Mouse (Mus musculus) NIH3T3 (cell line): ENCODE measurements around the gene Hoxd4.

Experiments used
- DNase-seq: peaks from one replicate; pipeline ENCODE4 v3.0.0-alpha.2; 2012; ENCODE audit warnings: low read depth

The Hoxd4 gene

GRCm38 (mm10) chr2:74705467-74706089, 6.2 kb upstream of the Hoxd4 start:
- DNase-seq = peak; percentile 89

GRCm38 (mm10) chr2:74706393-74706960, 5.3 kb upstream of the Hoxd4 start:
- no peak for DNase-seq

- DNase-seq = no peak
Measured at GRCm38 (mm10) chr2:74707599-74707998, 4.1 kb upstream of the Hoxd4 start.

GRCm38 (mm10) chr2:74708676-74709075, 3.1 kb upstream of the Hoxd4 start:
- DNase-seq = peak; percentile 33

GRCm38 (mm10) chr2:74709465-74710419, 2.0 kb upstream of the Hoxd4 start:
- DNase-seq = no peak

- DNase-seq = peak; percentile 79
Measured at GRCm38 (mm10) chr2:74710929-74711543, 693 bp upstream of the Hoxd4 start.

- peak; percentile 28 for DNase-seq
Measured at GRCm38 (mm10) chr2:74713239-74714150, 1.8 kb downstream of the Hoxd4 start.

- DNase-seq = peak; percentile 40
Measured at GRCm38 (mm10) chr2:74714156-74714789, 2.5 kb downstream of the Hoxd4 start.

GRCm38 (mm10) chr2:74714881-74715280, 3.2 kb downstream of the Hoxd4 start:
- DNase-seq = peak; percentile 82

- peak; percentile 98 for DNase-seq
Measured at GRCm38 (mm10) chr2:74715504-74716241, 3.9 kb downstream of the Hoxd4 start.

GRCm38 (mm10) chr2:74720384-74720783, 8.7 kb downstream of the Hoxd4 start:
- DNase-seq = no peak

GRCm38 (mm10) chr2:74720955-74721491, 9.3 kb downstream of the Hoxd4 start:
- no peak for DNase-seq

- DNase-seq = no peak
Measured at GRCm38 (mm10) chr2:74721882-74722281, 10.2 kb downstream of the Hoxd4 start.

- DNase-seq = no peak
Measured at GRCm38 (mm10) chr2:74722949-74723348, 11.2 kb downstream of the Hoxd4 start.

GRCm38 (mm10) chr2:74724244-74725015, 12.7 kb downstream of the Hoxd4 start:
- peak; percentile 53 for DNase-seq

GRCm38 (mm10) chr2:74725171-74725570, 13.4 kb downstream of the Hoxd4 start:
- no peak for DNase-seq

GRCm38 (mm10) chr2:74726551-74726950, 14.8 kb downstream of the Hoxd4 start, which contains the start of gene Gm28230:
TSS of gene Gm28230 (plus strand) at chr2:74726728.
- peak; percentile 43 for DNase-seq

GRCm38 (mm10) chr2:74726973-74727639, 15.4 kb downstream of the Hoxd4 start:
- DNase-seq = no peak
